ENCODE assay signal across 8 mouse cellular contexts in genomic region chr3:32705647-32706348, GRCm38 (mm10). TPM values are rescaled to one million over a fixed set of nuclear protein-coding genes. Genes with fewer than 3 reads are reported as not detected.
A peak's percentile ranks its signal among the peaks of the same experiment; 100 is the strongest.
DNase-seq lines count a peak whose midpoint lies in the region; ATAC-seq and TF ChIP-seq lines count a peak whose summit lies in the region.
"Not testable (repeated sequence)": the region's sequence is repeated elsewhere in the genome, so short reads cannot be mapped to it uniquely, and the experiment has no call there.

Gene Actl6a, plus strand, starts transcription at chr3:32706298.

- not testable (repeated sequence) for H3K4me2 ChIP-seq in forebrain, postnatal 0 days (ENCODE audit: low read depth); heart, embryonic 14.5 days (ENCODE audit: low read length); intestine, embryonic 15.5 days (replicated peaks); lung, embryonic 15.5 days; neural tube, embryonic 13.5 days

- TF ChIP-seq POLR2A in ES-Bruce4 (IDR thresholded peaks at IDR 0.05; ENCODE audit: insufficient read depth, low read length) = not testable (repeated sequence)

- not testable (repeated sequence) for H3K9me3 ChIP-seq in ES-Bruce4 (replicated peaks; ENCODE audit: control insufficient read depth, insufficient read depth, low read length, poor library complexity, severe bottlenecking); forebrain, postnatal 0 days (ENCODE audit: low read length); heart, embryonic 14.5 days (ENCODE audit: control insufficient read depth, low read length); intestine, embryonic 15.5 days; lung, embryonic 15.5 days; neural tube, embryonic 13.5 days

- H3K27me3 ChIP-seq in ES-Bruce4 (ENCODE audit: control insufficient read depth, insufficient read depth, low read length, poor library complexity, severe bottlenecking); forebrain, postnatal 0 days (ENCODE audit: insufficient read depth, low read length); heart, embryonic 14.5 days (ENCODE audit: control insufficient read depth, insufficient read depth, low read length); intestine, embryonic 15.5 days (replicated peaks); lung, embryonic 15.5 days; neural tube, embryonic 13.5 days: not testable (repeated sequence)

- not testable (repeated sequence) for H3K4me1 ChIP-seq in ES-Bruce4 (ENCODE audit: control insufficient read depth, insufficient read depth, low read length); brown adipose tissue, adult 24 weeks (ENCODE audit: control insufficient read depth, insufficient read depth, insufficient read length, low read length); forebrain, postnatal 0 days (ENCODE audit: insufficient read depth); intestine, embryonic 15.5 days (replicated peaks)
- H3K4me1 ChIP-seq in heart, embryonic 14.5 days (ENCODE audit: control insufficient read depth in 2 of 2, insufficient read depth in 2 of 2, low read length in 2 of 2) = peaks cover 0 to 10% of the 10 kb centered on the region in 2 experiments; a peak in 3 of 4 replicates
- H3K4me1 ChIP-seq in lung, embryonic 15.5 days = peaks cover 11% of the 10 kb centered on the region
- peaks cover 15% of the 10 kb centered on the region for H3K4me1 ChIP-seq in neural tube, embryonic 13.5 days (replicated peaks)

- peak within 1 kb of the TSS; percentile 1 for H3K4me3 ChIP-seq in ES-Bruce4 (ENCODE audit: low read depth, low read length)
- H3K4me3 ChIP-seq in brown adipose tissue, adult 24 weeks (ENCODE audit: insufficient read depth, low read depth, low read length); forebrain, postnatal 0 days (ENCODE audit: low read depth, low read length); heart, embryonic 14.5 days (ENCODE audit: control insufficient read depth in 1 of 2, insufficient read depth in 1 of 2, low read depth in 1 of 2, low read length in 2 of 2); intestine, embryonic 15.5 days (replicated peaks); lung, embryonic 15.5 days; neural tube, embryonic 13.5 days: not testable (repeated sequence)

- peak within 1 kb of the TSS; percentile 16; the same call in 1 of the 2 replicates for H3K9ac ChIP-seq in ES-Bruce4 (ENCODE audit: low read depth, poor library complexity, severe bottlenecking)
- not testable (repeated sequence) for H3K9ac ChIP-seq in forebrain, postnatal 0 days; heart, embryonic 14.5 days (ENCODE audit: low read length); intestine, embryonic 15.5 days; lung, embryonic 15.5 days; neural tube, embryonic 13.5 days

- not testable (repeated sequence) for ATAC-seq in forebrain, postnatal 0 days; heart, embryonic 14.5 days (ENCODE audit: insufficient number of reproducible peaks, insufficient read depth, low FRiP score, low read depth); intestine, embryonic 15.5 days; lung, embryonic 15.5 days (ENCODE audit: borderline replicate concordance, extremely low read depth, low FRiP score, low TSS enrichment); neural tube, embryonic 13.5 days (ENCODE audit: low read depth)

- peak; percentile 69; the same call in 1 of the 2 replicates for TF ChIP-seq EP300 in ES-Bruce4 (IDR thresholded peaks at IDR 0.05; ENCODE audit: insufficient read depth, low read depth, low read length)

- peak within 1 kb of the TSS; percentile 92 for H3K27ac ChIP-seq in ES-Bruce4 (ENCODE audit: insufficient read depth, low read length)
- not testable (repeated sequence) for H3K27ac ChIP-seq in brown adipose tissue, adult 24 weeks (replicated peaks; ENCODE audit: low read depth, low read length); forebrain, postnatal 0 days (ENCODE audit: low read depth, low read length); heart, embryonic 14.5 days (replicated peaks in 1 of 2; ENCODE audit: control insufficient read depth in 1 of 2, insufficient read depth in 1 of 2, low read depth in 2 of 2, low read length in 2 of 2); intestine, embryonic 15.5 days; lung, embryonic 15.5 days; neural tube, embryonic 13.5 days (replicated peaks)

- TF ChIP-seq CTCF in ES-Bruce4 (IDR thresholded peaks at IDR 0.05; ENCODE audit: low read depth, low read length); forebrain, postnatal 0 days (IDR thresholded peaks at IDR 0.05; ENCODE audit: low read depth): not testable (repeated sequence)

- not testable (repeated sequence) for H3K36me3 ChIP-seq in ES-Bruce4 (ENCODE audit: control insufficient read depth, insufficient read depth, low read length, poor library complexity, severe bottlenecking); forebrain, postnatal 0 days (ENCODE audit: insufficient read depth); heart, embryonic 14.5 days (ENCODE audit: control insufficient read depth, insufficient read depth, low read length); intestine, embryonic 15.5 days; lung, embryonic 15.5 days; neural tube, embryonic 13.5 days

- intact Hi-C loops in left cerebral cortex, postnatal 14 days (cut with DNase I) = not testable (repeated sequence)

- WGBS in forebrain, postnatal 0 days = 82% methylated on average over 9 of the region's 9 CpGs
- 71% methylated on average over 9 of the region's 9 CpGs for WGBS in heart, embryonic 14.5 days
- WGBS in intestine, embryonic 15.5 days = 80% methylated on average over 9 of the region's 9 CpGs
- WGBS in lung, embryonic 15.5 days = 76% methylated on average over 9 of the region's 9 CpGs
- 80% methylated on average over 9 of the region's 9 CpGs for WGBS in neural tube, embryonic 13.5 days

- not testable (repeated sequence) for DNase-seq in forebrain, postnatal 0 days; left cerebral cortex, postnatal 14 days (ENCODE audit: low spot score in 2 of 2)

RNA-seq across cellular contexts. Expression of gene Actl6a, which starts in this region (rescaled TPM):
- 127 and 140 TPM in 2 replicates for polyA plus RNA-seq in ES-Bruce4 (2011; ENCODE audit: insufficient read depth, insufficient read length, low read depth, missing spikeins)
- polyA plus RNA-seq in brown adipose tissue, adult 24 weeks (2012; ENCODE audit: insufficient read depth, insufficient read length, missing spikeins) = 23.6 and 35.8 TPM in 2 replicates
- 34.5 and 43.6 TPM in 2 replicates for total RNA-seq in forebrain, postnatal 0 days (2014; rRNA removed)
- polyA plus RNA-seq in forebrain, postnatal 0 days (2015; fragmentation: Nextera tagmentation; extraction: Ambion mirVana) = 39.6 and 44.3 TPM in 2 replicates
- polyA plus RNA-seq in heart, embryonic 14.5 days (2014; fragmentation: Nextera tagmentation; extraction: Ambion mirVana) = 83.9 and 89.5 TPM in 2 replicates
- 131 and 144 TPM in 2 replicates for polyA plus RNA-seq in intestine, embryonic 15.5 days (2015; fragmentation: Nextera tagmentation; extraction: Ambion mirVana)
- total RNA-seq in left cerebral cortex, postnatal 14 days (2021) = 10 to 100 TPM; 14.8 to 15.1 TPM
- polyA plus RNA-seq in lung, embryonic 15.5 days (2015; fragmentation: Nextera tagmentation; extraction: Ambion mirVana) = 174 and 181 TPM in 2 replicates
- 94.3 and 96.2 TPM in 2 replicates for polyA plus RNA-seq in neural tube, embryonic 13.5 days (2015; fragmentation: Nextera tagmentation; extraction: Ambion mirVana)
